Mouse (Mus musculus) embryonic facial prominence, embryonic 15.5 days (tissue): ENCODE results near the gene Igfbp6. TPM values are rescaled to one million over a fixed set of nuclear protein-coding genes. Genes with fewer than 3 reads are reported as not detected.
A peak's percentile ranks its signal among the peaks of the same experiment; 100 is the strongest.

ENCODE experiments used
- ATAC-seq: fragments of 200-750 bp; cut with Nextera tagmentation; 2 replicates; pipeline ENCODE4 v1.8.0; 2017; ENCODE audit warnings: low read depth, moderate TSS enrichment; ENCODE audit not compliant: insufficient number of reproducible peaks, low FRiP score, low TSS enrichment
- H3K27ac ChIP-seq: fragments of 300-500 bp; sonication (generic); replicated peaks from 2 replicates; pipeline ENCODE4 v1.5.1; 2015; ENCODE audit warnings: mild to moderate bottlenecking, inconsistent platforms
- H3K27me3 ChIP-seq: fragments of 300-500 bp; sonication (generic); 2 replicates; pipeline ENCODE4 v1.6.1; 2015; ENCODE audit warnings: inconsistent platforms
- H3K36me3 ChIP-seq: fragments of 300-500 bp; sonication (generic); 2 replicates; pipeline ENCODE4 v1.6.1; 2015; ENCODE audit warnings: mild to moderate bottlenecking, inconsistent platforms
- H3K4me1 ChIP-seq: fragments of 300-500 bp; sonication (generic); 2 replicates; pipeline ENCODE4 v1.6.1; 2015; ENCODE audit warnings: inconsistent platforms
- H3K4me2 ChIP-seq: fragments of 300-500 bp; sonication (generic); replicated peaks from 2 replicates; pipeline ENCODE4 v1.6.1; 2015; ENCODE audit warnings: mild to moderate bottlenecking, inconsistent platforms
- H3K4me3 ChIP-seq: fragments of 300-500 bp; sonication (generic); replicated peaks from 2 replicates; pipeline ENCODE4 v1.5.1; 2015; ENCODE audit warnings: mild to moderate bottlenecking, inconsistent platforms
- H3K9ac ChIP-seq: fragments of 300-500 bp; sonication (generic); 2 replicates; pipeline ENCODE4 v1.6.1; 2015; ENCODE audit warnings: inconsistent platforms
- H3K9me3 ChIP-seq: fragments of 300-500 bp; sonication (generic); replicated peaks from 2 replicates; pipeline ENCODE4 v1.6.1; 2016; ENCODE audit warnings: inconsistent platforms
- WGBS: fragments of 180-500 bp; shearing (Covaris S2); methylation state at CpG from one replicate; pipeline ENCODE4 v1.1.7; 2015; 5-methylcytosine and 5-hydroxymethylcytosine counted together
- polyA plus RNA-seq: library from polyadenylated mRNA; unstranded; fragments of >200 nt; fragmentation: Nextera tagmentation; extraction: Ambion mirVana; gene quantifications from 2 replicates; pipeline ENCODE4 v1.2.1, GENCODE M21; 2015

Igfbp6 gene
- polyA plus RNA-seq, result 8.3 and 8.8 TPM in 2 replicates

DNA sequence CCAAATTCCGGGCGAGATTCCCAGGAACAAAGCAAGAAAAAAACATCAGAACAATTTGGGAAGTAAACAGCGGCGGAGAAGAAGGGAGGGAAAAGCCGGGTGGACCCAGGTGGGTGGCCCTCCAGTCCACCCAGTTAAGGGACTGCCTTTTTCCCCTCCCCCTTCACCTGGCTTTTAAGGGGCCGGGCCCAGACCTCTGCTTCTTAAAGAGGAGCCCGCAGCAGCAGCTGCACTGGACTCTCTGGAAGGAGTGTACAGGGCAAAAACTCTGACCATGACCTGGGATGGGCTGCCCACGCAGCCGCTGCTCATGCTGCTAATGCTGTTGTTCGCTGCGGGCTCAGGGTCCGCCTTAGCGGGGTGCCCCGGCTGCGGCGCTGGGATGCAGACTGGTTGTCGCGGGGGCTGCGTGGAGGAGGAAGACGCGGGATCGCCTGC lies at the start of gene Igfbp6:
TSS of gene Igfbp6 (plus strand) at position 89 of the 438 bp plus-strand sequence.
- Histone ChIP-seq H3K4me1 (peaks cover 37% of the 10 kb centered on the region), H3K4me2 (peak within 1 kb of the TSS; percentile 38), H3K27me3 (peaks cover 21% of the 10 kb centered on the region), H3K27ac (no peak within 1 kb of the TSS), H3K9ac (0 out of 2 replicates have a peak within 1 kb of the TSS, but pooled peaks have one; percentile 12), H3K36me3 (no peaks in the 10 kb centered on the region), H3K9me3 (no peaks in the 10 kb centered on the region), H3K4me3 (peak within 1 kb of the TSS; percentile 23)
- 5% methylated on average over 22 of the region's 22 CpGs for WGBS
- no peak for ATAC-seq

DNA sequence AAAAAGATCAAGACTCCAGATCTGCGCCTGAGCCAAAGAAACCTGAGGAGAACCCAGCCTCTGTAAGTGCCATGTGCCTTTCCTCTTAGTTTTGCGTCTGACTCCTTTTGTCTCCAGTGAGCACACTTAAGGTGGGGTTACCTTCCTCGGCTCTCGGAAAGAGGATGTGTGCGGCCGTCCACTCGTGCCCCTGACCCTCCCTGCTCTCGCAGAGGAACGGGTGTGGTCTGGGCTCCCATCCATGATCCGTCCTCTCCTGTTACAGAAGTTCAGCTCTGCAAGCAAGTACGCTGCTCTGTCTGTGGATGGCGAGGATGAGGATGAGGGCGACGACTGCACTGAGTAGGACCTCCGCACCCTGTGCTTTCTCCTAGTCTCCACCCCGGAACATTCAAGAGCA lies 49.2 kb upstream of the Igfbp6 start:
- H3K4me1 ChIP-seq, result peaks cover 29% of the 10 kb centered on the region
- peaks cover 71% of the 10 kb centered on the region for H3K36me3 ChIP-seq
- no peaks in the 10 kb centered on the region for H3K27me3 ChIP-seq
- no peak overlapping the region for H3K4me2 ChIP-seq
- 80% methylated on average over 16 of the region's 16 CpGs for WGBS
- H3K27ac ChIP-seq, result no peak overlapping the region
- H3K4me3 ChIP-seq, result no peak overlapping the region
- H3K9me3 ChIP-seq, result no peaks in the 10 kb centered on the region
- no peak for ATAC-seq
- no peak overlapping the region for H3K9ac ChIP-seq

DNA sequence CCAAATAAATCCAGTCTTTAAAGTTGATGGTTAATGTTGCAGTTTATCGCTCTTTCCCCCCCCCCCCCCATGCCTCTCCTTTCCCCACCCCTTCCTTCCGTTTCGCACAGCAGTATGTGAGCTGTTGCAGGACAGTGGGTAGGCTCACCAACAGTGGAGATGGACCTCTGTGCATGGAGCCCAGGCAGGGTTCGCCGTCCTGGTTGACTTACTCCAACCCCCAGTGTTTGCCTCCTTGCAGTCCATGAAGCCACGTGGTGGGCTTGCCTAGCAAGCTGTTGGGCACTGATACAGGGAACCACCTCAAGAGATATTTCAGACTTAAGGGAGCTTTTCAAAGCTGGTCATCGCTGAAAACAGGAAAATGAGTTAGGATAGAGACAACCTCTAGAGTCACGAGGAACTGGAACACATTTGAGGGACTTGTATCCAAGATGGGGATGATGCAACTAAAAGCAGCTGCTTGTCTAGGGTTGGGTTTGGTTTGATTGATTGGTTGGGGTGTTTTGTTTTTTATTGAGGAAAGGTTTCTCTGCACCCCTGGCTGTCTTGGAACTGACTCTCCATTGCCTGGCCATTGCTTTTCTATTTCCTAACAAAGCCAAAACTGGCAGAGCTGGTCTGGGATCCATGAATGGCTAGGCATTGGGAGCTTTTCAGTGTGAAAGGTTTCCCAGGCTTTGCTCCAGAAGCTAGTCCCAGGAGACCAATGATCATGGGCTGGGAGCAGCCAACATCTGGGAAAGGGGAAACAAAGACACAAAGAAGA lies 46.8 kb upstream of the Igfbp6 start:
- H3K36me3 ChIP-seq, result peaks cover 48% of the 10 kb centered on the region
- no peaks in the 10 kb centered on the region for H3K9me3 ChIP-seq
- WGBS, result 69% methylated on average over 8 of the region's 8 CpGs
- peaks cover 47% of the 10 kb centered on the region for H3K4me1 ChIP-seq
- H3K9ac ChIP-seq, result no peak overlapping the region
- ATAC-seq, result no peak
- no peak overlapping the region for H3K4me2 ChIP-seq
- no peaks in the 10 kb centered on the region for H3K27me3 ChIP-seq
- H3K4me3 ChIP-seq, result no peak overlapping the region
- H3K27ac ChIP-seq, result peak overlapping the region; percentile 99

DNA sequence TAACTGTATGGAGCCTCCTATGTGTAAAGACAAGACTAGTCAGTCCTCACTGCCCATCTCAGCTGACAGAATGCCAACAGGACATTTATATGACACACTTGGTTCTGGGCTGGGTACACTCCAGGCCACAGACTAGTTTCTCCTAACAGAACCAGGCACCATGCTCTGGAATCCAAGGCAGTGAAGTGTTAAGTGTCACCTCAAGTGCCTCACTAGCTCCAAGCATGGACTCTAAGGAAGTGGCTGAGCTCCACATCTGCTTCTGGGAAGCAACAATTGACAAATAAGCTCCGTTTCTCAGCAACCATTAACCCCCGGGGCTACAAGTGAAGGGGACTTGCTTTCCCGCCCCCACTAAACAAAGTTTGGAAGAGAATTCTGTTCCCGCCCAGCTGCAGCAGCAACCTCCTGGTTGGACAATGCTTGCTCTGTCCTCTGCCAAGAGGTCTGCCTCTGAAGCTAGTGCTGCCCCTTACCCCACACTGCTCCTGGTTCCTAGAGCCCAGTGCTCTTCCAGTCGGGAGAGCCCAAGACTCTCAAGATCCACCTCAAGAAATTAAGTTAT lies 46.1 kb upstream of the Igfbp6 start:
- H3K4me2 ChIP-seq, result peak overlapping the region; percentile 75
- no peaks in the 10 kb centered on the region for H3K27me3 ChIP-seq
- WGBS, result 10% methylated on average over 5 of the region's 5 CpGs
- peaks cover 40% of the 10 kb centered on the region for H3K36me3 ChIP-seq
- H3K4me1 ChIP-seq, result peaks cover 54% of the 10 kb centered on the region
- peak overlapping the region; percentile 63 for H3K4me3 ChIP-seq
- H3K9ac ChIP-seq, result 0 out of 2 replicates have a peak overlapping the region, but pooled peaks have one; percentile 2
- no peak for ATAC-seq
- H3K27ac ChIP-seq, result peak overlapping the region; percentile 99
- no peaks in the 10 kb centered on the region for H3K9me3 ChIP-seq

DNA sequence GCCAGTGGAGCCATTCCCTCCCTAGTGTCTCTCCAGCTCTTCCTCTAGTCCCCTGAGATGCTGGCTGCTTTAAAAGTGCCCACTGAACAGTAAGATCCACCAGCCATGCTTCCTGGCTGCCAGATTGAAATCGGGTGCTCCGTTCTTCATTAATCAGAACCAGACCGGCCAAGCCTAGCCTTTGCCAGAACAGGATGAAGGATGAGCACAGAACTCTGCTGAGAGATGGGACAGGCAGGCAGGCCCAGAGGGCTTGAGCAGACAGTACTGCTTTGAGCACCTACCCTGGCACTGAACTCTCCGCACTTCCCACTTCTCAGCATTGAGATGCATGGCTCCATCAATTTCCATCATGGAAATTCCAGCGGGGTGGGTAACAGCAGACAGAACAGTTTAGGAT lies 44.9 kb upstream of the Igfbp6 start:
- peaks cover 66% of the 10 kb centered on the region for H3K4me1 ChIP-seq

DNA sequence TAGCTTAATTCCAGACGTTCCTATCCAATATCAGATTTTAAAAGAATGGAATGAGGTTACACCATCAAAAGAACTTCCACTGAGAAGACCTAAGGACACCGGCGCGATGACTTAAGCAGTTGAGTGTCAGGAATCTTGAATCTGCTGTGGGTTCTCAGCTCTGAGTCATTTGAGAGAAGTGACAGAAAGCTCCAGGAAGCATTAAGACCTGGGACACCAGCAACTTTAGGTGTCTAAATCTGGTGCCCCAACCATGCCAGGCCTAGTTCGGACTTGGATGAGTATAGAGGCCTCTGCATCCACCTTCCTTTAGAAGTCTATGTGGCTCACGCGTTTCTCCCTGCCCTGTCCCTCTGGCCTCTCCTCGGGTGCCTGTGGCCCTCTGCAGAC lies 44.4 kb upstream of the Igfbp6 start:
- ATAC-seq, result no peak
- Histone ChIP-seq H3K4me1 (peaks cover 71% of the 10 kb centered on the region), H3K9ac (peak overlapping the region; percentile 50), H3K27ac (peak overlapping the region; percentile 99), H3K9me3 (no peaks in the 10 kb centered on the region), H3K27me3 (no peaks in the 10 kb centered on the region), H3K4me2 (peak overlapping the region; percentile 75), H3K36me3 (peaks cover 23% of the 10 kb centered on the region), H3K4me3 (peak overlapping the region; percentile 63)
- WGBS, result 12% methylated on average over 8 of the region's 8 CpGs

More for the DNA sequence above, 44.9 kb upstream of the Igfbp6 start:
- H3K9ac ChIP-seq, result 0 out of 2 replicates have a peak overlapping the region, but pooled peaks have one; percentile 21
- peak overlapping the region; percentile 99 for H3K27ac ChIP-seq
- peaks cover 28% of the 10 kb centered on the region for H3K36me3 ChIP-seq
- H3K4me2 ChIP-seq, result peak overlapping the region; percentile 75
- ATAC-seq, result no peak
- H3K4me3 ChIP-seq, result peak overlapping the region; percentile 63
- 21% methylated on average over 5 of the region's 5 CpGs for WGBS
- no peaks in the 10 kb centered on the region for H3K9me3 ChIP-seq
- H3K27me3 ChIP-seq, result no peaks in the 10 kb centered on the region

DNA sequence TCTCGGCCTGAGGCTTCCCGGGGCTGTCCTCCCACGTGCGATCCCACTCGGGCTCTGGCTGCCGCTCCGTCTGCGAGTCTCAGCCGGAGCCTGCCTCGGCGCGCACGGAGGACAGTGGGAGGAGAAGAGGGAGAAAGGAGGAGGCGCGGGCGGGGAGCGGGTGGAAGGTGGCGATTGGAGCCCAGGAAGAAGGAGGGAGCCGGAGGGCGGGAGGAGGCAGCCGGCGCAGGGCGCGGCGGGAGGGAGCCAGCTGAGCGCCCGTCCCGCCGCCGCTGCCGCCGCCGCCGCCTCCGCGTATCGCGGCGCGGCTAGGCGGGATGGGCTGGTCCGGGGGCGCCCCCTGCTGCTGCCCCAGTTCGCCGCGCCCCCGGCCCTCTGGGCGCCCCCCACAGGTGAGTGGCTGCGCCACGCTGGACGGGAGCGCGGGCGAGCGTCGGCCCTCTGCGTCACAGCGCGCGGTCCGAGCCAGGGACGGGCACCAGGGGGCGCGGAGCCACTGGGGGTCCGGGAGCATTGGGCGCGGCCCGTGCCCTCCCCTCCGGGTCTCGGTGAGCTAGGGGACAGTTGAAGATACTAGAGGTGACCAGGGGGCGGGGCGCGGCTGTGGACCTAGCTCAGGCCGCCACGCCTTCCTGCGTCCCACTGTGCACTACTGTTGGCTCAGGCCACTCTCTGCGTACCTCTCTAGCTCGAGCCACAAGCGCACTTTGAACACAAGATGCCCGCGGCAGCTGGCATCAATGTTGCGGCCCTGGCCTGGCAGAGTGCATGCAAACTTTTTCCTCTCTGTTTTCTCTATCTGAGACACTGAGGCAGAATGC lies 43.8 kb upstream of the Igfbp6 start, which contains the start of gene Tns2:
TSS of gene Tns2 (plus strand) at position 253 of the 821 bp plus-strand sequence.
- WGBS, result under 1% methylated on average over 69 of the region's 82 CpGs
- H3K4me2 ChIP-seq, result peak within 1 kb of the TSS; percentile 75
- H3K27ac ChIP-seq, result peak within 1 kb of the TSS; percentile 99
- ATAC-seq, result peak; percentile 74
- H3K4me1 ChIP-seq, result peaks cover 77% of the 10 kb centered on the region
- peaks cover 17% of the 10 kb centered on the region for H3K36me3 ChIP-seq
- H3K27me3 ChIP-seq, result no peaks in the 10 kb centered on the region
- H3K9ac ChIP-seq, result peak within 1 kb of the TSS; percentile 50
- no peaks in the 10 kb centered on the region for H3K9me3 ChIP-seq
- H3K4me3 ChIP-seq, result peak within 1 kb of the TSS; percentile 63

DNA sequence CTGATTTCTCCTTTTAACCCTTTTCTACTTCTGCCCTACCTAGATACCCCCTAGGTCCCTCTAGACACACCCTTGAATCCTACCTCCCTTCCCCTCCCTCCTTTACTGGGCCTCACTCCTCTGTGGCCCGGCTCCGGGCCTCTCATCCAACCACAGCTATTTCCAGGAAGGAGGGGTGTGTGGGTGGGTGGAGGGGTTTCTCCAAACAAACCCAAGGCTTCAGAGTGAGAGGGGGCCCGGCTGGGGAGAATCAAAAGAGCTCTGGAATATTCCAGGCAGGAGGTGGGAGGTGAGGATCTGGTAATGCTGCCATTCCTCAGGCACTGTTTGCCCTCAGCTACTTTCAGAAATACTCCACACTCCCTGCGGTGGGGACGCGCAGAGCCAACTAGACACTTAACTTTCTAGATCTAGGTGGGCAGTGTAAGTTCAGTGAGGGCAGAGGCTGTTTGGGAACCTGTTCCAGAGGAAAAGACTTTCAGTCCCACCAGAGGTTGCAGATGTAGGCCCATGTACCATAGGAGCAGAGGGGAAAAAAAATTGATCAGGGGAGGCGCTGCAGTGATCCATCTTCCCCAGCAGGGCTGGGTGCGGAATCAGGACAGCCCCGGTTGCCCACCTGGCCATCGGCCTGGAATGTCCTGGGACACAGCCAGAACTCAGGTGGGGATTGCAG lies 43.0 kb upstream of the Igfbp6 start:
- Histone ChIP-seq H3K4me2 (peak overlapping the region; percentile 75), H3K9ac (peak overlapping the region; percentile 50), H3K27ac (peak overlapping the region; percentile 99), H3K9me3 (no peaks in the 10 kb centered on the region), H3K4me1 (peaks cover 85% of the 10 kb centered on the region), H3K4me3 (peak overlapping the region; percentile 63), H3K27me3 (no peaks in the 10 kb centered on the region), H3K36me3 (peaks cover 16% of the 10 kb centered on the region)
- ATAC-seq, result peak; percentile 68
- WGBS, result 15% methylated on average over 10 of the region's 10 CpGs

DNA sequence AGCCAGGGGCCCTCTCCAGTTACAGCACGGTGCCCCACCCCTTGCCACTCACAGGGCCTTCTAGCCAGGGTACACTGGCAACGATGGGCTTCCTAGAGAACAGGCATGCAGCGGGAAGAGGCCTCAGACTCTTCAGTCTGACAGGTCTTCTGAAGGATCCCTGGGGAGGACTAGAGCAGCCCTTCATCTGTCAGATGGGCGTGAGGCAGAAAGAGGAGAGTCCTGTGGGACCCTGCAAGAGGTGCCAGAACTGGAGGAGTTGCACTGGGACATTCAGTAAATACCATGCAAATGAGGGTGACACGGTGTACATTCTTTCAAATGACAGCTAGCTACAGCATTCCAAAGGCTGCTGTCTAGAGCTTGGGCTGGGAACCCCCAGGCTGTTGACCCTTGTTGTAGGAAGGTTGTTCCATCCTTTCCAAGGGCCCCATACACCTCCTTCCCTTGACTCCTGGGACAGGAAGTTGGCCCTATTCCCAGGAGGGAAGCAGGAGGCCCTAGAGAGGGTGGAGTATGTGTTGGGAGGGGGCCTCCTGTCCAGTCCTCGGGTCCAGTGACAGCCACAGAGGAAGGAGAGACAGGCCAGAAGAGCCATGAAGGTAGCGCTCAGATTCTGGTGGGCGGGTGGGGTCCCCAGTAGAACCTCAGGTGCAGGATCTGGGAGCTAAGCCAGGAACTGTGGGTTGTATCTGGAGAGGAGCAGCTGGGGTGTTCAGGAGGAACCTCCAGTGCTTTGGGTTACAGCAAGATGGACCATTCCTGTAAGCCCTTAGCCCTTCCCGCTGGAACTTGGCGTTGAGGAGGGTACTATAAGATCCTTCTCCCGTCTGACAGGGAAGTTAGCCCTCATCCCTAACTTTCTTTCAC lies 42.3 kb upstream of the Igfbp6 start:
- peaks cover 93% of the 10 kb centered on the region for H3K4me1 ChIP-seq
- 16% methylated on average over 11 of the region's 11 CpGs for WGBS
- no peak for ATAC-seq

More for the DNA sequence above, 42.3 kb upstream of the Igfbp6 start:
- H3K9me3 ChIP-seq, result no peaks in the 10 kb centered on the region
- H3K4me2 ChIP-seq, result peak overlapping the region; percentile 75
- peak overlapping the region; percentile 63 for H3K4me3 ChIP-seq
- H3K36me3 ChIP-seq, result peaks cover 17% of the 10 kb centered on the region
- peak overlapping the region; percentile 50; the same call in 1 of the 2 replicates for H3K9ac ChIP-seq
- H3K27me3 ChIP-seq, result no peaks in the 10 kb centered on the region
- peak overlapping the region; percentile 99 for H3K27ac ChIP-seq
